Mouse (Mus musculus) intestine, embryonic 14.5 days (tissue): ENCODE results near the gene Treml1. TPM values are rescaled to one million over a fixed set of nuclear protein-coding genes. Genes with fewer than 3 reads are reported as not detected.

Experiments
- ATAC-seq: fragments of 200-750 bp; cut with Nextera tagmentation; replicated peaks from 2 replicates; pipeline ENCODE4 v1.8.0; 2017; ENCODE audit warnings: low read depth, moderate number of reproducible peaks, moderate TSS enrichment, moderate library complexity; ENCODE audit not compliant: low FRiP score, low TSS enrichment
- DNase-seq: peaks from one replicate; pipeline ENCODE4 v3.0.0-alpha.2; 2018; ENCODE audit warnings: low spot score
- H3K27ac ChIP-seq: fragments of 300-500 bp; sonication (generic); 2 replicates; pipeline ENCODE4 v1.5.1; 2014; ENCODE audit warnings: low read depth, mild to moderate bottlenecking, control low read depth
- H3K27me3 ChIP-seq: fragments of 300-500 bp; sonication (generic); replicated peaks from 2 replicates; pipeline ENCODE4 v1.6.1; 2014; ENCODE audit warnings: low read length, control low read depth; ENCODE audit not compliant: control insufficient read depth, insufficient read depth
- H3K36me3 ChIP-seq: fragments of 300-500 bp; sonication (generic); 2 replicates; pipeline ENCODE4 v1.6.1; 2014; ENCODE audit warnings: low read length, control low read depth; ENCODE audit not compliant: control insufficient read depth, insufficient read depth
- H3K4me1 ChIP-seq: fragments of 300-500 bp; sonication (generic); replicated peaks from 2 replicates; pipeline ENCODE4 v1.6.1; 2014; ENCODE audit warnings: low read length, control low read depth, mixed read lengths; ENCODE audit not compliant: control insufficient read depth, insufficient read depth
- H3K4me2 ChIP-seq: fragments of 300-500 bp; sonication (generic); 2 replicates; pipeline ENCODE4 v1.6.1; 2014; ENCODE audit warnings: low read length
- H3K4me3 ChIP-seq: fragments of 300-500 bp; sonication (generic); 2 replicates; pipeline ENCODE4 v1.5.1; 2014; ENCODE audit warnings: low read depth, low read length, control low read depth, mixed read lengths
- H3K9ac ChIP-seq: fragments of 300-500 bp; sonication (generic); 2 replicates; pipeline ENCODE4 v1.6.1; 2014; ENCODE audit warnings: mild to moderate bottlenecking, low read length
- H3K9me3 ChIP-seq: fragments of 300-500 bp; sonication (generic); 2 replicates; pipeline ENCODE4 v1.6.1; 2016; ENCODE audit warnings: low read length, control low read depth; ENCODE audit not compliant: control insufficient read depth
- WGBS: fragments of 180-500 bp; shearing (Covaris S2); extraction: QIAGEN DNeasy Blood & Tissue Kit; methylation state at CpG from one replicate; pipeline ENCODE4 v1.1.7; 2014; 5-methylcytosine and 5-hydroxymethylcytosine counted together
- polyA plus RNA-seq: library from polyadenylated mRNA; unstranded; fragments of >200 nt; fragmentation: Nextera tagmentation; extraction: Ambion mirVana; gene quantifications from 2 replicates; pipeline ENCODE4 v1.2.1, GENCODE M21; 2014

The Treml1 gene
- polyA plus RNA-seq, 1 experiment from 2014 or later: 0.91 TPM

DNA sequence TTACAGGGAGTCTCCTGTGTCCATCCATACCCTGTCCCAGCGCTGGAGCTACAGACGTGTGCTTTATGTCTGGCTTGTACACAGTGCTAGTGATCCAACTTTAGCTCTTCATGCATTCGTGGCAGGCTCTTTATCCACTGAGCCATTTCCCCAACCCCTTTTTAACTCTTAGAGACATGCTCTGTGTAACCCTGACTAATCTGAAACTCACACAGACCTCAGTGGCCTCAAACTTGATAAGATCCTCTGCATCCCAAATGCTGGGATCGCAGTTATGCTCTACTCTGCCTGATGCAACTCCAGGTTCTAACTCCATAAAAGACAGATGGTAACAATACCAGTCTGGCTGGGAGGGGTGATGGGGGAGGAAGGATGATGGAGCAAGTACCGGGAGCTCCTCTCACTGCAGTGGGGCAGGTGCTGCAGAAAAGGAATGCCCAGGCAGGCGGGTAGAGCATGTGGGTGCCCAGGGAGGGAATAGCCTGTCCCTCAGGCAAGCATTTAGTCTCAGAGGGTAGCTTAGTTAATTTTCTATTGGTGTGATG, 3.8 kb downstream of the Treml1 start:
- no peaks in the 10 kb centered on the region for H3K36me3 ChIP-seq
- ATAC-seq: no peak
- WGBS: 74% methylated on average over 6 of the region's 6 CpGs
- no peak overlapping the region for H3K9ac ChIP-seq
- no peaks in the 10 kb centered on the region for H3K4me1 ChIP-seq
- no peak overlapping the region for H3K27ac ChIP-seq
- H3K4me2 ChIP-seq: no peak overlapping the region
- H3K9me3 ChIP-seq: no peaks in the 10 kb centered on the region
- no peak overlapping the region for H3K4me3 ChIP-seq
- DNase-seq: no peak
- no peaks in the 10 kb centered on the region for H3K27me3 ChIP-seq

DNA sequence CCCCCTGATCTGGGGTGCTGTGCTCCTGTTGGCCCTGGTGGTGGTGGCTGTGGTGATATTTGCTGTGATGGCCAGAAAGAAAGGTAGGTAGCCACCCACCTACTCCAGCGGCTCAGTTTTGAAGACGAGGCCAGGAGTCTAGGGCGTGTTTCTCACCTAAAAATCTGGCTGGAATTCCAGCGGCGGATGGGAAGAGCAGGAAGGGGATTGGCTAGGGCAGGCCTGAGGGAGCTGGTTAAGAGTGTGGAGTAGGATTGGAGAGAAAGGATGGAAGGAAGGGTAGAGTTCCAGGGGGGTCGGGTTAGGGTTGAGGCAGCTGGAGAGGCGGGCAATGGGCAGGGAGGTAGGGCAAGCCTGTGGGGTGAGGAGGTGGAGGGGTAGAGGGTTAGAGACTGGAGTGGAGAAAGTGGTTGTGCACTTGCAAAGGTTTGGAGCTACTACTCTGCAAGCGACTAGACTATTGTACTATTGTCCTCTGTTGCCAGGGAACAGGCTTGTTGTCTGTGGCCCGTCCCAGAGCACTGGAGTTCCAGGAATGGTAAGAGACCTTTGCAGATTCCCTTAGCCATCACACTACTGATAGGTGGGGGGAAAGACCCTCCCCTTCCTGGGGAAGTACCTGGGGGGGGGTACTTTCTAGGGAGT, 5.9 kb downstream of the Treml1 start:
- no peaks in the 10 kb centered on the region for H3K36me3 ChIP-seq
- 81% methylated on average over 9 of the region's 9 CpGs for WGBS
- H3K4me1 ChIP-seq: no peaks in the 10 kb centered on the region
- DNase-seq (no peak), ATAC-seq (no peak)
- no peak overlapping the region for H3K4me3 ChIP-seq
- no peak overlapping the region for H3K9ac ChIP-seq
- H3K9me3 ChIP-seq: no peaks in the 10 kb centered on the region
- H3K27me3 ChIP-seq: no peaks in the 10 kb centered on the region
- no peak overlapping the region for H3K27ac ChIP-seq
- H3K4me2 ChIP-seq: no peak overlapping the region

DNA sequence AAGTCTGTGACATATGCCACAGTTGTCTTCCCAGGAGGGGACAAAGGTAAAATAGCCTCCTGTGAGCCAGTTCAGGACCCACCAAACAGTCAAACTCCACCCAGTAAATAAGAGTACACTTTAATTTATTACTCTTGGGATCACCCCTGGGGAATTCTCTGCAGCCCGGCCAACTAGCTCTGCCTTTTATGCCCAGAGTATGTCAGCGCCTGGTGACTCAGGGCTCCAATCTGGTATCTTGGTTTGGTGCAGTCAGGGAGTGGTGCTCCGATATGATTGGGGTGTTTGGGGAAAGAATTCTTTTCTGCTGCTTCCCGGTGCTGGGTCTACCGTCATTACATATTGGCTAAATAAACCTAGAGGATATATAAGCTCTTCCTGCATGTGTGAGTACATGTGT, 7.1 kb downstream of the Treml1 start:
- Histone ChIP-seq H3K9me3 (no peaks in the 10 kb centered on the region), H3K9ac (no peak overlapping the region), H3K4me1 (no peaks in the 10 kb centered on the region), H3K4me2 (no peak overlapping the region), H3K27me3 (no peaks in the 10 kb centered on the region), H3K4me3 (no peak overlapping the region), H3K27ac (no peak overlapping the region), H3K36me3 (no peaks in the 10 kb centered on the region)
- WGBS: 73% methylated on average over 5 of the region's 5 CpGs
- ATAC-seq: no peak
- DNase-seq: no peak

DNA sequence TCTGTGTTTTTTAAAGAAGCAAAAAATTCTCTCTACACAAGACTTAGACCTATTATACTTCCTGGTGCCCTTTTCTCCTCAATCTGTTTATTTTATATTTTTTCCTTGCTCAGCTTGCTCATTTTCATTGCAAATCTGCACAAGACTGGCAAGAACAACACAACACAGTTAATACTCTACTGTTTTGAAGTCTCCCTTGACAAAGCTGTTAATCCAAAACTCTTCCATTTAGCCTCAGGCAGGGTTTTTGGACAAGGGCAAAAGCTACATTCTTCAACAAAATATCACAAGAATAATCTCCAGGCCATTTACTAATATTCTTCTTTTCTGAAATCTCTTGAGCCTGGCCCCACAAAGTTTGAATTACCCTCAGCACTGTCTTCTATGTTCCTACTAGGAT, 11.9 kb downstream of the Treml1 start:
- ATAC-seq: no peak
- Histone ChIP-seq H3K36me3 (no peaks in the 10 kb centered on the region), H3K4me1 (no peaks in the 10 kb centered on the region), H3K9me3 (no peaks in the 10 kb centered on the region), H3K4me2 (no peak overlapping the region), H3K4me3 (no peak overlapping the region), H3K9ac (no peak overlapping the region), H3K27me3 (no peaks in the 10 kb centered on the region), H3K27ac (no peak overlapping the region)
- no peak for DNase-seq

DNA sequence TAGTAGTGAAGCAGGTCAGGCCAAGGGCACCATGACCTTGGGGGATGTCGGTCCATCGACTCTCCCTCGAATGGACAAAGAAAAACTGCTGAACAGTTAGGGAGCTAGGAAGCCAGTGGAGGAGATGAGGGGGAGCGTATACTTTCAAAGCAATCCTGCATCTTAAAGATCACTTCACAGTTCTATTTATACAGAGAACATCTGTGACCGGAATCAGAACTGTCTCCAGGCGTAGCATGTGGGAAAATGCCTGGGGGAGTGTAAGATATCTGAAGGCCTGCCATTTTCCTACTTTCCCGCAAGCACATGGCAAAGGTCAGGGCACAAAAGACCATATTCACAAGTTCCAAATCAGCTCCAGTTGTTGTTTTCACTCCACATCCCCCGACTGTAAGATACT, 13.3 kb downstream of the Treml1 start:
- Histone ChIP-seq H3K4me3 (no peak overlapping the region), H3K4me1 (no peaks in the 10 kb centered on the region), H3K27me3 (no peaks in the 10 kb centered on the region), H3K9me3 (no peaks in the 10 kb centered on the region), H3K27ac (no peak overlapping the region), H3K4me2 (no peak overlapping the region), H3K9ac (no peak overlapping the region), H3K36me3 (no peaks in the 10 kb centered on the region)
- ATAC-seq (no peak), DNase-seq (no peak)
- WGBS: 75% methylated on average over 8 of the region's 8 CpGs

DNA sequence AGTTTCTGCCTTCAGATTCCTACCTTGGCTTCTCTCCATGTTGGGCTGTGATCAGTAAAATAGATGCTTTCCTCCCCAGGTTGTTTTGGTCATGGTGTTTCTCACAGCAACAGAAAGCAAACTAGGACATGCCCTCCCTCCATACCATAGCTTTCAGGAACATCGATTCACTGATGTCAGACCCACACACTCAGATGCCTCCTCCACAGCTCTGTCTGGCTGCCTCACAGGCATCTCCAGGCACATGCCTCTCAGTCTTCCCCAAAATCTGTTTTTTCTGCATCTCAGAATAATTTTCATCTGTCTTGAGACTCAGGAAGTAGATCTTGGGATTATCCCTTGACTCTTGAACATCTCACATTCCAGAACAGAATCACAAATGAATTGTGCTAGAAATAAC, 16.4 kb downstream of the Treml1 start:
- WGBS: 94% methylated on average over 1 of the region's 1 CpGs
- H3K27me3 ChIP-seq: no peaks in the 10 kb centered on the region
- H3K36me3 ChIP-seq: no peaks in the 10 kb centered on the region
- no peaks in the 10 kb centered on the region for H3K4me1 ChIP-seq
- H3K9me3 ChIP-seq: no peaks in the 10 kb centered on the region
- DNase-seq: no peak
- ATAC-seq: no peak
- no peak overlapping the region for H3K9ac ChIP-seq
- H3K4me2 ChIP-seq: no peak overlapping the region
- no peak overlapping the region for H3K27ac ChIP-seq
- no peak overlapping the region for H3K4me3 ChIP-seq

DNA sequence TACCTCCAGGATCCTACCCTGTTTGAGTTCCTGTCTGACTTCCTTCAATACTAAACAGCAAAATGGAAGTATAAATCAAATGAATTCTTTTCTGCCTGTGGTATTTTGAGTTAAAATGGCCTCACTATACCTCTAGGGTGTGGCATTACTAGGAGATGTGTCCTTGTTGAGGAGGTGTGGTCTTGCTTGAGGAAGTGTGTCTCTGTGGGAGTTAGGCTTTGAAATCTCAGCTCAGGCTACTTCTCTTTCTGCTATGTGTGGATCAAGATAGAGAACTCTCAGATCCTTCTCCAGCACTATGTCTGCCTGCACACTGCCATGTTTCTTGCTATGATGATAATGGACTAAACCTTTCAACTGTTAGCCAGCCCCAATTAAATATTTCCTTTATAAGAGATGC, 19.3 kb downstream of the Treml1 start:
- Histone ChIP-seq H3K4me1 (no peaks in the 10 kb centered on the region), H3K27ac (no peak overlapping the region), H3K36me3 (no peaks in the 10 kb centered on the region), H3K27me3 (no peaks in the 10 kb centered on the region), H3K9ac (no peak overlapping the region), H3K4me3 (no peak overlapping the region), H3K9me3 (no peaks in the 10 kb centered on the region), H3K4me2 (no peak overlapping the region)
- no peak for DNase-seq
- ATAC-seq: no peak

DNA sequence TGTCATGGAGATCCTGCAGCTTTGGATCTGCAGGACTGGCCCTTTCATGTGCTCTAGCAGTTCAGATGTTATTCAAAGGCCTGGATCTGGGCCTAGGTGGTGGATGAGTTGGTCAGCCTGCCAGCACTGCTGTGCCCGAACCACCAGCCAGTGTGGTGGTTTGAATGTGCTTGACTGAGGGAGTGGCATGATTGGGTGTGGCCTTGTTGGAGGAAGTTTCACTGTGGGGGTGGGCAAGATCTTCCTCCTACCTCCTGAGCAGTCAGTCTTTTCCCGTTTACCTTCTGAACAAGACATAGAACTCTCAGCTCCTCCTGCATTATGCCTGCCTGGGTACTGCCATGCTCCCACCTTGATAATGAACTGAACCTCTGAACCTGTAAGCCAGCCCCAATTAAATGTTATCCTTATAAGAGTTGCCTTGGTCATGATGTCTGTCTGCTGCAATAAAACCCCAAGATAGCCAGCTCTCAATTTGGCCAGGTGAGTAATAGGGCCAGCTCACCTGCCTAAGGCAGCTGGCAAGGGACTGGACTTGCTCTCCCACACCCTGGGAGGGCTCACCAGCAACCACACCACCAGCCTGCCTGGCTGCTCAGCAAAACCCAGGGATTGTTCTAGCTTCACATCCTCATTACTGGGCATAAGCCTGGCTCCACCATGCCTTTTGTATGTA, 26.2 kb downstream of the Treml1 start:
- no peak overlapping the region for H3K4me3 ChIP-seq
- H3K9ac ChIP-seq: no peak overlapping the region
- H3K27ac ChIP-seq: no peak overlapping the region
- no peaks in the 10 kb centered on the region for H3K27me3 ChIP-seq
- DNase-seq (no peak), ATAC-seq (no peak)
- 80% methylated on average over 2 of the region's 2 CpGs for WGBS
- no peaks in the 10 kb centered on the region for H3K4me1 ChIP-seq
- peaks cover 51% of the 10 kb centered on the region for H3K36me3 ChIP-seq
- H3K4me2 ChIP-seq: no peak overlapping the region
- no peaks in the 10 kb centered on the region for H3K9me3 ChIP-seq

DNA sequence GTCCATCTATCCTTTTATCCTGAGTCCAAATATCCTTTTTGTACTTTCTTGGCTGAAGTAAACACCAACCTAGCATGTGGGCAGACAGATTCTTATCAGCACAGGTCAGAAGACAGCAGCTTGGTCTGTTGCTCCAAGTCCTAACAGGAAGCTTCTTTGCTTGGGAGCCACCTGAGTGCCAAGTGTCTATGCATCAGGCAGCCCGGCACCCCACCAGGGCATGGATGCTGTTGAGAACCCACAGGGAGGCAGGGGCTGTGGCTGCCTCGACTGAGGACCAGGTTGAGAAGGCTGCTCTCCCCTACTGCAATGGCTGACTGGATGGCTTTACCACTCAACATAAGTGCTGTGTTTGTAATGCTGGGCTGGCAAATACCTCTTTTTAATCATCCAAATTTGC, 28.9 kb downstream of the Treml1 start:
- no peak overlapping the region for H3K4me2 ChIP-seq
- peaks cover 78% of the 10 kb centered on the region for H3K36me3 ChIP-seq
- no peak overlapping the region for H3K4me3 ChIP-seq
- WGBS: 77% methylated on average over 2 of the region's 2 CpGs
- H3K27me3 ChIP-seq: no peaks in the 10 kb centered on the region
- no peaks in the 10 kb centered on the region for H3K9me3 ChIP-seq
- no peak for DNase-seq
- H3K9ac ChIP-seq: no peak overlapping the region
- no peaks in the 10 kb centered on the region for H3K4me1 ChIP-seq
- H3K27ac ChIP-seq: no peak overlapping the region
- no peak for ATAC-seq
